Mouse (Mus musculus) cerebellum, adult 8-10 months (tissue): ENCODE results near the gene Uqcc1.

Source experiments
- DNase-seq: peaks from one replicate; pipeline ENCODE4 v3.0.0; 2022

Uqcc1 gene

DNA sequence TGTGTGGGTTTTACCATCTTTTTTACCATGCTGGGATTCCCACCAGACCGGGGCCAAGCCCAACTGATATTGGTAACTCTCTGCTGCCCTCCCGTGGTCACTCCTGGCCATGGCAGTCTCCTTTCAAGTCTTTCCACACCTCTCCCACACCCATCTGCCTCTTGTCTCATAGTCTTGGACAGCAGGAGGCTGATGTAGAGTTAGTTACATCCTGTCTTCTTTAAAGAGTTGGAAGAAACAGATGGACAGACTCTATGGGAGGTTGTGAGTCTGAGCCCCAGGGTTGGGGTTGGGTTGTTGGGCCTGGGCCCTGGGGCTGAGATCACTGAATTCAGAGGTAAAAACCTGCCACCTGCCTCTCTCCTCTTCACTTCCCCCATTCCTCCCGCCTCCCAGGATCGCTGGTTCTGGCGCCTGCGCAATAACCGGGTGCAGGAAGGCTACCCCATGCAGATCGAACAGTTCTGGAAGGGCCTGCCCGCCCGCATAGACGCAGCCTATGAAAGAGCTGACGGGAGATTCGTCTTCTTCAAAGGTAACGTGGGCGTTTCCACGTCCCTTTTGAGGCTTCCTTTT lies 118.2 kb downstream of the Uqcc1 start:
- DNase-seq = peak; percentile 98

DNA sequence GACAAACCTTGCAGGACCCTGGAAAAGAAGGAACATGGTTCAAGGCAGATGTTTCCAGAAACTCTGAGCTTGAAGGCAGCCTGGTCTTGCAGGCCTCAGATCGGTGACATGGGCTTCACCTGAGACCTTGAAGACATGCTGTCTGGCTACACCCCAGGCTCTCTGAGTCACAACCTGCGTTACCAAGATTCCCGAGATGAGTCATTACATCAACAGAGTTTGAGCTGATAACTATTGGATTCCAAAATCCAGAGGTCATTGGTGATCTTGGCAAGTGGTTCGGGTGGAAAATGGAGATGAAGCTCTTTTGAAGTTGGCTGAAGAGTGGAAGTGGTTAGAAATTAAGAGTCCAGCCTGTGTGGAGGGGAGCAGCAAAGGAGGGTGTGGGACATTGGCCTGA lies 120.5 kb downstream of the Uqcc1 start:
- peak; percentile 31 for DNase-seq

DNA sequence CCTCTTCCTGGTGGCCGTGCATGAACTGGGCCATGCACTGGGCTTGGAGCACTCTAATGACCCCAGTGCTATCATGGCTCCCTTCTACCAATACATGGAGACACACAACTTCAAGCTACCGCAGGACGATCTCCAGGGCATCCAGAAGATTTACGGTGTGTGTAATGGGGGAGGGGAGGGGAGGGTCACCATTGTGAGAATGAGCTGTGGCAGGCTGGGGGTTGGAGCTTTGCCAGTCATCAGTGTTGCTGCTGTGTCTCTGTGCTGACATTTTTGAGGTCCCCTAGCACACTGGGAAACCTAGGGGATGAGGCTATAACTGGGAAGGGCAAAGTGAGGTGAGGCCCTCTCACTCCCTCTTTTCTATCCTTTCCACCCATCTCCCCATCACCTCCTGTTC lies 122.7 kb downstream of the Uqcc1 start:
- DNase-seq = no peak

DNA sequence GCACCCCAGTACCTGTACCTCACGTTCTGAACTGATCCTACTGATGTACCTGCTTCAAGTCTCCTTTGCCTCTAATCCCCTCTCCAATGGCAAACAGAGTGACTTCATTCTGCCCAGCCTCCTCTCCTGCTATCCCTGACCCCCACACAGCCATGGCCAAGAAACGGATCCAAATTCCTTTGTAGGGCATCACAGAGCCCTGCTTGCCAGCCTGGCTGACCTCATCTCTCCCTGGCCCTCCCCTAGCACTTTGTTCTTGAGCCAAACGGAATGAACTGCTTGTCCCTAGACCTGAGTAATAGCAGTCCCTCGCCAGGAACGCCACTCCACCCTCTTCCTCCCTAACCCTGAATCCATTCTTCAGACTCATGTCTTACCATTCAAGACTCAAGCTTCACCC lies 123.6 kb downstream of the Uqcc1 start:
- peak; percentile 88 for DNase-seq

DNA sequence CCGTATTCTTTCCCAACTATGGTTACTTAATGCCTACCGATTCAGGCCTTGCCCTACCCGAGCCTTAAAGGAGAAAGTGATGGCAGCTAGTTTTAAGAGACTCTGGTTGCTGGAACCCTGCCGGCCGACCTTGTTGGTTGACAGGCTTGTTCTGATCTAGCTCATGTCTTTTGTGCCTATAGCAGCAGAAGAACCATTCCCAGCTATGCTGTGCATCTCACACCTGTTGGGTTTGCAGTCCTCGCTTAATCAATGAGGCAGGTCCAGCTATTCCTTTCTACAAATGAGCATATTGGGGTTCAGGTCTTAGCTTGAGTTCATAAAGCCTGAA lies 124.2 kb downstream of the Uqcc1 start:
- DNase-seq = peak; percentile 50

DNA sequence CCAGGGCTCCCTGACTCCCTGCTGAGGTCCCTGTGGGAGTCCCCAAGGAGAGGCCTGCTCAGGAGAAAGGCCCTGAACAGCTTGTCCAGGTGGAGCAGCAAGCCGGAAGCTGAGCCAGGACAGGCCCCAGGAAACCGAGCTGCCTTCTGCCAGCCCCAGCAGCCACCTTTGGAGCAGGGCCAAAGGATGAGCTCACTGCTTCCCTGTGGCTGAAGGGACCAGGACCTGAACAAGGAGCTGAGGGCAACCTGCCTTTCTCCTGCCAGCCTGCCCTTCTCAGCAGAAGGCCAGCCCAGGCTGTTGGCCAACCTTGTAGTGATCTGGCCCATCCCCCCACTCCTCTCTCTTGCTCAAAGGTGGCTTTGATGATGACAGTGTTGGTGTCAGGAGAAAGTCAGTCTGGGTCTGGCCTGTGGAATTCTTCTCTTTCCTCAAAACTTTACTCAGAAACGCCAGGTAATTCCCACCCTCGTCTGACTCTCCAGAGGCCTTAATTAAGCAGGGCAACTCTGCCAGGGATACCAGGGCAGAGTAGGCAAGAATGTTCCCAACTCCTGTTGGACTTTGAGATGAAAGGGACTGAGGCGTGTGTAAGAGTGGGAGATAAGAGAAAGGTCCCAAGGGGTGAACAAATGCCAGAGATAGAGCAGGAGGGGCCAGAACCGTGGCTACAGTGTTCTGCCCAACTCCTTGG lies 124.7 kb downstream of the Uqcc1 start:
- peak; percentile 99 for DNase-seq

DNA sequence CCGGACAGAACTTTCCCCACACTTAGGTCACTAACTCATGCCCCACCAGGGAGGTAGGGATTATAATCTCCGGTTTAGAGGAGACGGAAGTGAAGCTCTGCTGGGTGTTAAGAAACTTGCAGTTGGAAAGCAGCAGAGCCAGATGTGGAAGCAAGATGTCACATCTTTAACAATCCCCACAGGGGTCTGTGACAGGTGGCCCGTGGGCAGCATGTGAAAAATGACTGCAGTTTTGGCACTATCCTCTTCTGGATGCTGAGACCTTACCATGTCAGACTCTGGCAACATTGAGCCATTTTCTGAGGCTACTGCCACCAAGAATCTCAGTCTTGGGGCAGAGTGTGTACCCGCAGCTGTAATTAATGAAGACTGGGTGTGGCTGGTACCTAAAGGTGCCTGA lies 126.1 kb downstream of the Uqcc1 start:
- DNase-seq = no peak

DNA sequence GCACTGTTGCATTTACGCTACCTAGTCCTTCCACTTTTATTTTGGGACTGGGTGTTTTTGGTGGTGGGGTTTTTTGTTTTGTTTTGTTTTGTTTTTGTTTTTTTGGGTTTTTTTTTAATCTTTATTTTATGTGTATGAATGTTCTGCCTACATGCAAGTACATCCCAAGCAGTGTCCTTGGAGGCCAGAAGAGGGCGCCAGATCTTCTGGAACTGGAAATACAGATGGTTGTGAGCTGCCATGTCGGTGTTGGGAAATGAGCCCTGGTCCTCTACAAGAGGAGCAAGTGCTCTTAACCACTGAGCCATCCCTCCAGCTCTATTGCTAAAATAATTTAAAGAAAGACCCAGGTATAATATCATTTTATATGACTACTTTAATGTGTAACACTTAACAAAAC lies 127.3 kb downstream of the Uqcc1 start:
- no peak for DNase-seq

DNA sequence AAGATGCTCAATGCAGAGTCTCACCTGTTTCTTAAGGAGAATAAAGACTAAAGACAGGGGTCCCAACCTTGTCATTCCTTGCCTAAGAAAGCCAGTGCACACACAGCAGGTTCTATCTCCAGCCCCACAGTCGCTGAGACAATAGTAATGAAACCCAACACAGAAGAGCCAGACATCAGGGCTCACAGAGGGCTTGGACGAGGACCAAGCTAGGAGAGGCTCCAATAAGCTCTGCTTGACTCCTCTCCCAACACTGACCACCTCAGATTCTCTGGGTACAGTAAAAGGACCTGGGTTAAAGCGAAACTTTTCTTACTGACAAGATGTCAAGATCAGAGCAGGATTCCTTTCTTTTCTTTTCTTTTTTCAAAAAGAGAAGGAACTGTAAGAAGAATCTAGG lies 131.5 kb downstream of the Uqcc1 start:
- no peak for DNase-seq
